Mouse (Mus musculus) hindlimb bud, embryonic 11.5 days (tissue): Measurements from ENCODE around the gene Cacng6.

Experiments used
- DNase-seq: peaks from one replicate; pipeline ENCODE4 v3.0.0-alpha.2; 2012; ENCODE audit warnings: low read depth, low spot score; ENCODE audit errors: extremely low spot score

The Cacng6 gene

DNA sequence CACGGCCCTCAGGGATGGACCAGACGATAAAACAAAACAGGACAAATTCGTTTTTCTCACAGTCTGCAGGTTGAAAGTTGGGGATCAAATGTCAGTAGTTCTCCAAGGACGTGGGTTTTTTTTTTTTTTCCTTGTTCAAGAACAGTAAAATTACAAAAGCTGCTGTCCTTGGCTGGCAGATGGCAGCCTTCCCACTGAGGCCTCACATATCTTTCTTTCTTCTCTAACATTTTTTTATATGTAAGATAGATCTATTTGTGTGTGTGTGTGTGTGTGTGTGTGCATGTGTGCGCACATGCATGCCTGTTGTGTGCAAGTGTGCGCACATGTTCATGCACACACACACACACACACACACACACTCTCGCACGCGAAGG, 33.8 kb downstream of the Cacng6 start:
- DNase-seq, result no peak

DNA sequence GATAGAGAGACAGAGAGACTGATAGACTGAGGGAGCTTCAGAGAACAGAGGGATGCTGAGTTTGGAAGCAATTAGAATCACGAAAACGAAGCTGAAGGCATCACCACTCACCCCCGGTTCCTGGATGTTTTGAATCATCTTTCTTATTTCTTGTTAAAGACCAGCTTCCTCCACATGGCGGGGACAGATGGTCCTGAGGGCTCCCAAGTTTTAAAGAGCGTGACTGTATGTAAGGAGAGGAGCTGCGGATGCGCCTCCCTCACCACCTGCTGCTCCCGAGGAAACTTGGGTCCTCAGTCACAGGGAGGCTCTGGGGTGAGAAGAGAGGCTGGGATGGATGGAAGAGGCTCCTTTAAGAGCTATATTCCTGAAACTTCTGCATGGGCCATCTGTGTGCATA, 36.3 kb downstream of the Cacng6 start:
- no peak for DNase-seq

DNA sequence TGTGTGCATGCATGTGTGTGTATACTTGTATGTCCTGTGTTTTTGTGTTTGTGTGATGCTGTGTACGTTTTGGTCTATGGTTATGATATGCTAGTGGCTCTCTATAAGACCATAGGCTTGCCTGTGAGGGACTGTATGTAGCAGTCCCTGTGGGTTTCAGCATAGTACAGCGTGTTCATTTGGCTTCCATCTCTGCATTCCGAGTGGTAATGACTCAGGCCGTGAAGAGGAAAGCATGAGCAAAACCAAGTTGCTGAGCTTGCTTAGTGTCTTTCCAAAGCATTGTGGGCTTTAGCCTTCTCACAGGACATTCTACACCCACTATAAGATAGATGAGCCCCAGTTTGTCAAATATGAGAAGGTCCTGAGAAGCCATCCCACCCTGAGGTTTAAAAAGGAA, 39.3 kb downstream of the Cacng6 start:
- no peak for DNase-seq

DNA sequence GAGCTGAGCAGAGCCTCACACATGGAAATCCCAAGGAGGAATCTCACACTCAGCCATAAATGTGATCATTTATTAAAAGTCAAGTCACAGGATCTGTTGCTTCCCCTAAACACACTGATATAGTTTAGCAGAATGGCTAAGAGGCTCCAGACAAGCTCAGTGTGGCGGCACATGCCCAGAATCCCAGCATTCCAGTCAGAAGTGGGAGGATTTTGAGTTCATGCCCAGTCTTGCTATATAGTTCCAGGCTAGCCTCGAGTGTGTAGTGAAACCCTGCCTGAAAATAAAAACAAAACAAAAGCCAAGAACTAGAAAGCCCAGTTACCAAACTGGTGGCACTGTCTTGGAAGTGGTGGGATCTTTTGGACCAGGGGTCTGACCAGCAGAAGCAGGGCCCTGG, 44.6 kb downstream of the Cacng6 start:
- DNase-seq, result no peak

DNA sequence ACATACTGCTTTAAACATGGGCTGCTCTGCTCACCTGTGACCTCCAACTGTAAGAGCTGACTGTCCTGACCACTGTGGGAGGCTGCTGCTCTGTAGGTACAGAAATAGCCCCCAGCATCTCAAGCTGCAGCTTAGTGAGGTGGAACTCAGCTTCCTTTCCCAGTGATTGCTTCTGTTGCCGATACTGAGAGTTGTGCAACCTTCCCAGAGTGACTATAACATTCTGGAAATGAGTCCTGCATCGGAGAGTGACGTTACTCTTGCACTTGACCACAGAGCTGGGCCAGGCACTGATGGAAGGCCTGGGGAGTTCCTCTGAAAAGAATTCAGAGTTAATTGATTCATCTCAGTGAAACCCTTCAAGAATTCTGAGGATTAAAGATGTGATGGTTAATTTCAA, 48.8 kb downstream of the Cacng6 start:
- no peak for DNase-seq

DNA sequence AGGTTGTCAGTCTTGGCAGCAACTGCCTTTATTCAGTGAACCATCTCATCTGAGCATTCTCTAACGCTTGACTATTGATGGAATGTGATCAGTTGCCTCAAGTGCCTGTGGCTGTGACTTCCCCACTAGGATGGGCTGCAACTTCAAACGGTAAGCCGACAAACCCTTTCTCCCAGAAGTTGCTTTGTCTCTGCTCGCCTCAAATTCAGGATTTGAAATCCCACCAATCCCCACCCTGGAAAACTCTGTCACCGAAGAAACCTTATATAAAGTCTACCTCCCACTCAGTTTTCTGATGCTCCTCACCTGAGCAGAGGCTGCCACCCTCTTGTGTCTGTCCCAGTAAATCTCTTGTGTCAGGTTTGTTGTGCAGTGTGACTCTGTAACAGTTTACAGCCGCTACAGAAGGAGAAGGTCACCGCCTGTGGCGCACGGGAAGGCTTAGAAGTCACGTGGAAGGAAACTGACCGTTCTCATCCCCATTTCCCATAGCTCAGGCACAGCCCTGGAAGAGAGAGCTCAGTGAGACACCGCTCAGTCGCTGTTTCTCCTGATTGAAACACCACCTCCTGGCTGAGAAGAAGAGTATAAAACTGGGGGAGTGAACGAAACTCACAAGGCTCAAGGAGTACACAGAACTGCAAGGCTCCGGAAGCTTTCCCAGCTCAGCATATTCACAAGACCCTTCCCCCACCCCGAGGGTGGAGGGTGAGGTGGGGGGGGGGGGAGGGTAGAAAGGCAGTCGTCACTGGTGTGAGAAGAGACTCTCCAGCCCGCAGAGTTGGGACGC, 50.5 kb downstream of the Cacng6 start:
- DNase-seq, result no peak

DNA sequence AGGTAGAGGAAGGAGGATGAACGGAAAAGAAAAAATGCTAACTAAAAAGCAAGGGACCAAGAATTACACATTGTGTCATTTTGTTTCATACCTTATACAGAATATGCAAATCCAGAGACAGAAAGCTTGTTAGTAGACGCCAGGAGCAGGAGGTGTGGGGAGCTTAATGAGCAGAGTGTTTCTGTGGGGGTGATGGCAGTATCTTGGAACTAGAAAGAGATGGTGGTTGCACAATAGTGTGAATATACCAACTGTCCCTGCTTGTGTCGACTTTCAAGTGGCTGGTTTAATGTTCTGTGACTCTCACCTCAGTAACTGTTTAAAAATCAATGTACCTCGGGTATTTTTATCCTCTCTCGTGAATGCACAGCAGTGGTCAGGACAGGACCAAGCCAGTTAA, 52.7 kb downstream of the Cacng6 start:
- DNase-seq, result no peak

DNA sequence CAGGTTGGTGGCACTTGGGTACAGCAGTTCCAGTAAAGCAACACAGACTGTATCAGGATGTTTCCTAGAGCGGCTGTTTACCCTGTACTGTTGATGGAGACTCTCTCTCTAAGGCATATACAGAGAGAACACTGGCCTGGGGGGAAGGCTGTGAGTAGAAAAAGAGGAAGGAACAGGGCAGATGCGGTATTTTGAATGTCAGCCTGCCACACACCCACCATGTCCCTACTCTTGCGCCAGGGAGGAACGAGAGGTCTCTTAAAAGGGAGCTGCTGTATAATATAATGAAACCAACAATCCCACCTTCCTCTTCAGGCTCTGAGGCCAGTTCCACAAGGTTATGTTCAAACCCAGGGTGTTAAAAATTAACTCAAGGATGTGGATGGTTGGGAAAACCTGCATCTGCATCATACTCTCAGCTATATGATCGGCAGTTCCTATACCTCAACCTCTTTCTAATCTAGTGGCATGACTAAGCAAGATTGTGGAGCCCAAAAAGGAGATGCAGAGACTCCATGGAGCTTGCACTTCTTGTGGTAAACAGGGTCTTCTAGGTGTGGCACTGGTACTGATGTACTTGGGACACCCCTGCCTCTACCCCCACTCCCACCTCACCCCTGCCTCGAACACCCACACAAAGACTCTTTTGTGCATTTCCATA, 58.1 kb downstream of the Cacng6 start:
- no peak for DNase-seq
